Mouse (Mus musculus) liver, postnatal 0 days (tissue): Measurements from ENCODE around the gene Stxbp5.
A peak's percentile ranks its signal among the peaks of the same experiment; 100 is the strongest.

Source experiments
- CTCF ChIP-seq: sonication (generic); IDR thresholded peaks from 2 replicates; pipeline ENCODE4 v1.5.1; 2016; ENCODE audit warnings: antibody characterized with exemption, low read depth
- EP300 ChIP-seq: IDR thresholded peaks from 2 replicates; pipeline ENCODE4 v1.6.1; 2016; ENCODE audit warnings: antibody characterized with exemption, low read depth, mild to moderate bottlenecking

- TF ChIP-seq CTCF, result no peak
- TF ChIP-seq EP300, result peak; percentile 56; the same call in 1 of the 2 replicates
These were observed 7.1 kb upstream of the Stxbp5 start for GRCm38 (mm10) chr10:9907919-9908502.
